In the genomic region with DNA sequence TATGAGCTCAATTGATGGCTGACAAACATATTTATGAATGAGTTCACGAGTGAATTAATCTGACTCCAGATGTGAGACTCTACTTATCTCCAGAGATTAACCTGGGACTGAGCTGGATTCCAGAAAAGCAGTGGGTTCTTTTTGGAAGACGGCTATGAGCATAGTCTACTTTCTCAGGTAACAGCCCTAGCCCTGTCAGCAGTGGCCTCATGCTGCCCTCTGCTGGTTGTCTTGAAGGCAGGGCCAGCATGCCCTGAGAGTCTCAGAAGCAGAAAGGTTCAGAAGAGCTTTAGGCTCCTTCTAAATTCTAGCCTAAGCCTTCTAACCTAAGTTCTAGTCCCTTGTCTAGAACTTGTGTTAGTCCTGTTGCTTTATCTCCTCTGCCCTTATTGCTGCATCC, we compare ENCODE assay signal across 11 mouse cellular contexts. TPM values are rescaled to one million over a fixed set of nuclear protein-coding genes. Genes with fewer than 3 reads are reported as not detected.
DNase-seq lines count a peak whose midpoint lies in the region; ATAC-seq lines count a peak whose summit lies in the region.
"Had no signal": no experiment of that assay in that cellular context is flagged by ENCODE, and none has a peak within 500 bp of the region (broad histone marks: within the 10 kb centered on the region; RNA-seq: fewer than 3 reads in every experiment).

No protein-coding gene starts in this region.

- 10% methylated on average over 2 of the region's 2 CpGs for WGBS in embryonic facial prominence, embryonic 14.5 days

- DNase-seq in cerebellum, adult 9-10 months = no peak
- DNase-seq in ovary, postnatal 14 days (ENCODE audit: low spot score) = peak; percentile 27
- no peak for DNase-seq in ovary, postnatal 10 days (ENCODE audit: low spot score)
- DNase-seq in embryonic facial prominence, embryonic 14.5 days (ENCODE audit: low spot score) = peak; percentile 51
- DNase-seq in layer of hippocampus, postnatal 10 days (ENCODE audit: low spot score in 2 of 2) = peak; percentile 25 to 33
- DNase-seq in yolk sac, embryonic 10.5 days (ENCODE audit: low spot score) = peak; percentile 55

- no peaks in the 10 kb centered on the region for H3K4me1 ChIP-seq in embryonic facial prominence, embryonic 14.5 days (ENCODE audit: control insufficient read depth, insufficient read depth, low read length)

- H3K36me3 ChIP-seq in embryonic facial prominence, embryonic 14.5 days (ENCODE audit: control insufficient read depth, insufficient read depth, low read length) = no peaks in the 10 kb centered on the region
- H3K36me3 ChIP-seq: heart, embryonic 15.5 days had no signal

- no peaks in the 10 kb centered on the region for H3K9me3 ChIP-seq in embryonic facial prominence, embryonic 14.5 days (ENCODE audit: control insufficient read depth, low read length)
- H3K9me3 ChIP-seq: heart, embryonic 15.5 days had no signal

- no peaks in the 10 kb centered on the region for H3K27me3 ChIP-seq in embryonic facial prominence, embryonic 14.5 days (replicated peaks; ENCODE audit: control insufficient read depth, insufficient read depth, low read length)
- H3K27me3 ChIP-seq: heart, embryonic 15.5 days had no signal

- H3K4me3 ChIP-seq in embryonic facial prominence, embryonic 14.5 days (ENCODE audit: low read depth, low read length) = no peak overlapping the region
- H3K4me3 ChIP-seq: heart, embryonic 15.5 days had no signal

- no peak overlapping the region for H3K27ac ChIP-seq in embryonic facial prominence, embryonic 14.5 days (replicated peaks; ENCODE audit: low read depth, low read length)
- H3K27ac ChIP-seq: heart, embryonic 15.5 days had no signal

- 0 out of 2 replicates have a peak, but pooled peaks have one; percentile 56 for ATAC-seq in cerebellum, adult (ENCODE audit: insufficient number of reproducible peaks, low FRiP score, low TSS enrichment)
- ATAC-seq in embryonic facial prominence, embryonic 14.5 days (ENCODE audit: low read depth) = no peak
- ATAC-seq in megakaryocyte progenitor cell, adult 5-6 weeks (replicated peaks; ENCODE audit: poor library complexity) = peak; percentile 50

- no peak overlapping the region for H3K4me2 ChIP-seq in embryonic facial prominence, embryonic 14.5 days (ENCODE audit: low read depth, low read length)
- H3K4me2 ChIP-seq: heart, embryonic 15.5 days had no signal

- H3K9ac ChIP-seq in embryonic facial prominence, embryonic 14.5 days (ENCODE audit: low read depth, low read length) = no peak overlapping the region
- H3K9ac ChIP-seq: heart, embryonic 15.5 days had no signal

RNA-seq across cellular contexts. Expression of gene Mbl1, which starts 11.4 kb away (rescaled TPM):
- polyA plus RNA-seq in embryonic facial prominence, embryonic 14.5 days (2014; fragmentation: Nextera tagmentation; extraction: Ambion mirVana) = not detected in 2 replicates
- total RNA-seq in layer of hippocampus, postnatal 10 days (2021) = not detected
- total RNA-seq in megakaryocyte progenitor cell, adult 5-6 weeks (2015) = not detected in 2 replicates
- total RNA-seq in megakaryocyte progenitor cell, adult 5-6 weeks (2017) = not detected in 2 replicates
- polyA plus RNA-seq: C2C12; heart, embryonic 15.5 days had no signal

RNA-seq across cellular contexts. Expression of gene Sftpd, which starts 22.3 kb away (rescaled TPM):
- polyA plus RNA-seq in embryonic facial prominence, embryonic 14.5 days (2014; fragmentation: Nextera tagmentation; extraction: Ambion mirVana) = 0.26 and 0.39 TPM in 2 replicates
- not detected for total RNA-seq in layer of hippocampus, postnatal 10 days (2021)
- total RNA-seq in megakaryocyte progenitor cell, adult 5-6 weeks (2015) = not detected in 2 replicates
- not detected in 2 replicates for total RNA-seq in megakaryocyte progenitor cell, adult 5-6 weeks (2017)
- total RNA-seq: neutrophil, adult 5-6 weeks had no signal
- polyA plus RNA-seq: C2C12; heart, embryonic 15.5 days had no signal

RNA-seq across cellular contexts. Expression of gene Sftpa1, which starts 31.1 kb away (rescaled TPM):
- polyA plus RNA-seq in embryonic facial prominence, embryonic 14.5 days (2014; fragmentation: Nextera tagmentation; extraction: Ambion mirVana) = not detected in 2 replicates
- total RNA-seq in layer of hippocampus, postnatal 10 days (2021) = not detected
- total RNA-seq in megakaryocyte progenitor cell, adult 5-6 weeks (2015) = not detected in 2 replicates
- total RNA-seq in megakaryocyte progenitor cell, adult 5-6 weeks (2017) = not detected in 2 replicates
- total RNA-seq: neutrophil, adult 5-6 weeks had no signal
- polyA plus RNA-seq: C2C12 had no signal

RNA-seq across cellular contexts. Expression of gene Mat1a, which starts 57.8 kb away (rescaled TPM):
- 0.15 and 0.20 TPM in 2 replicates for polyA plus RNA-seq in embryonic facial prominence, embryonic 14.5 days (2014; fragmentation: Nextera tagmentation; extraction: Ambion mirVana)
- total RNA-seq in layer of hippocampus, postnatal 10 days (2021) = not detected
- not detected in 2 replicates for total RNA-seq in megakaryocyte progenitor cell, adult 5-6 weeks (2015)
- not detected in 2 replicates for total RNA-seq in megakaryocyte progenitor cell, adult 5-6 weeks (2017)
- total RNA-seq: neutrophil, adult 5-6 weeks had no signal
- polyA plus RNA-seq: C2C12 had no signal

Comparison
In these comparisons a context has a peak if more than half of its experiments do, and no peak if none do; other contexts are left out.
1. DNase-seq: peak in ovary, postnatal 14 days (single experiment), embryonic facial prominence, embryonic 14.5 days (single experiment), layer of hippocampus, postnatal 10 days (2 of 2) and yolk sac, embryonic 10.5 days (single experiment); none in cerebellum, adult 9-10 months (single experiment) and ovary, postnatal 10 days (single experiment).